ENCODE assay signal across 9 mouse cellular contexts in the genomic region with DNA sequence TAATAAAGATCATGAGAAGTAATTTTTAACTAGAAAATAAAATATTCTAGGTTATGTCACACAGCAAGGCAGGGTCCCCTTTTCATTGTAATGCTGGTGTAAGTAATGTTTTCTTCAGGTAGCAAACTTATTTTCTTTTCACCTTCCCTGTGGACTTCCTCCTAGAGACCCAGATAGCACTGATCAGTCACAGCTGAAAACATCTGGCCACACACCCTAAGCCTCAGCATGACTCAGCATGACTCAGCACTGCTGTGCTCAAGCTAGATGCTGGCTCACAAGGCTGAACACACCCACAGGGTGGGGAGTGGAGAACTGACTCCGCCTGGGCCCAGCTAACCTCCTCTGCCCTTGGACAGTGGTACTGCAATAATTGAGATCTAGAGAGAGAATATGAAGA. TPM values are rescaled to one million over a fixed set of nuclear protein-coding genes. Genes with fewer than 3 reads are reported as not detected.
DNase-seq lines count a peak whose midpoint lies in the region; ATAC-seq and TF ChIP-seq lines count a peak whose summit lies in the region.
"Had no signal": no experiment of that assay in that cellular context is flagged by ENCODE, and none has a peak within 500 bp of the region (broad histone marks: within the 10 kb centered on the region; RNA-seq: fewer than 3 reads in every experiment).

No protein-coding gene starts in this region.

- H3K27me3 ChIP-seq in forebrain, embryonic 11.5 days (ENCODE audit: control insufficient read depth, insufficient read depth, low read length) = no peaks in the 10 kb centered on the region
- no peaks in the 10 kb centered on the region for H3K27me3 ChIP-seq in forebrain, postnatal 0 days (ENCODE audit: insufficient read depth, low read length)
- no peaks in the 10 kb centered on the region for H3K27me3 ChIP-seq in heart, embryonic 16.5 days (ENCODE audit: control insufficient read depth, insufficient read depth, low read length)
- no peaks in the 10 kb centered on the region for H3K27me3 ChIP-seq in hindbrain, embryonic 14.5 days (ENCODE audit: control insufficient read depth, insufficient read depth, low read length)
- H3K27me3 ChIP-seq: limb, embryonic 13.5 days had no signal

- no peaks in the 10 kb centered on the region for H3K9me3 ChIP-seq in forebrain, embryonic 11.5 days (ENCODE audit: control insufficient read depth, low read length)
- H3K9me3 ChIP-seq in forebrain, postnatal 0 days (ENCODE audit: low read length) = no peaks in the 10 kb centered on the region
- H3K9me3 ChIP-seq in heart, embryonic 16.5 days (replicated peaks; ENCODE audit: control insufficient read depth, low read length) = no peaks in the 10 kb centered on the region
- H3K9me3 ChIP-seq in hindbrain, embryonic 14.5 days (ENCODE audit: control insufficient read depth, low read length) = no peaks in the 10 kb centered on the region
- H3K9me3 ChIP-seq: limb, embryonic 13.5 days had no signal

- no peak for TF ChIP-seq CTCF in forebrain, postnatal 0 days (IDR thresholded peaks at IDR 0.05; ENCODE audit: low read depth)

- H3K9ac ChIP-seq in forebrain, embryonic 11.5 days (ENCODE audit: low read length) = no peak overlapping the region
- no peak overlapping the region for H3K9ac ChIP-seq in forebrain, postnatal 0 days
- H3K9ac ChIP-seq in heart, embryonic 16.5 days (ENCODE audit: low read length) = no peak overlapping the region
- H3K9ac ChIP-seq in hindbrain, embryonic 14.5 days = no peak overlapping the region
- H3K9ac ChIP-seq: limb, embryonic 13.5 days had no signal

- H3K4me1 ChIP-seq in forebrain, embryonic 11.5 days (replicated peaks; ENCODE audit: control insufficient read depth, insufficient read depth, low read length) = no peaks in the 10 kb centered on the region
- H3K4me1 ChIP-seq in forebrain, postnatal 0 days (ENCODE audit: insufficient read depth) = no peaks in the 10 kb centered on the region
- no peaks in the 10 kb centered on the region for H3K4me1 ChIP-seq in heart, embryonic 16.5 days (ENCODE audit: control insufficient read depth, insufficient read depth, low read length)
- H3K4me1 ChIP-seq in hindbrain, embryonic 14.5 days (replicated peaks; ENCODE audit: control insufficient read depth, insufficient read depth, low read length) = no peaks in the 10 kb centered on the region
- H3K4me1 ChIP-seq: limb, embryonic 13.5 days had no signal

- H3K4me2 ChIP-seq in forebrain, embryonic 11.5 days (ENCODE audit: low read depth, low read length, severe bottlenecking) = no peak overlapping the region
- no peak overlapping the region for H3K4me2 ChIP-seq in forebrain, postnatal 0 days (ENCODE audit: low read depth)
- no peak overlapping the region for H3K4me2 ChIP-seq in heart, embryonic 16.5 days (ENCODE audit: low read depth, low read length)
- H3K4me2 ChIP-seq in hindbrain, embryonic 14.5 days (replicated peaks) = no peak overlapping the region
- H3K4me2 ChIP-seq: limb, embryonic 13.5 days had no signal

- ATAC-seq in forebrain, embryonic 11.5 days (replicated peaks; ENCODE audit: low FRiP score) = peak; percentile 56; the same call in 1 of the 2 replicates
- no peak for ATAC-seq in forebrain, postnatal 0 days
- peak; percentile 49; the same call in 1 of the 2 replicates for ATAC-seq in heart, embryonic 16.5 days (replicated peaks; ENCODE audit: extremely low read depth, insufficient read depth, low FRiP score)
- ATAC-seq in megakaryocyte-erythroid progenitor cell, adult 5-6 weeks (replicated peaks; ENCODE audit: low FRiP score, low TSS enrichment, poor library complexity, severe bottlenecking) = peak; percentile 88
- no peak for ATAC-seq in hindbrain, embryonic 14.5 days (ENCODE audit: low FRiP score)

- WGBS in forebrain, embryonic 11.5 days = 50% methylated on average over 1 of the region's 1 CpGs
- 59% methylated on average over 1 of the region's 1 CpGs for WGBS in forebrain, postnatal 0 days
- 48% methylated on average over 1 of the region's 1 CpGs for WGBS in heart, embryonic 16.5 days
- WGBS in hindbrain, embryonic 14.5 days = 55% methylated on average over 1 of the region's 1 CpGs

- H3K27ac ChIP-seq in forebrain, embryonic 11.5 days (ENCODE audit: low read depth, low read length) = no peak overlapping the region
- H3K27ac ChIP-seq in forebrain, postnatal 0 days (ENCODE audit: low read depth, low read length) = no peak overlapping the region
- H3K27ac ChIP-seq in heart, embryonic 16.5 days (ENCODE audit: low read length) = no peak overlapping the region
- H3K27ac ChIP-seq in hindbrain, embryonic 14.5 days = no peak overlapping the region
- H3K27ac ChIP-seq: limb, embryonic 13.5 days had no signal

- H3K36me3 ChIP-seq in forebrain, embryonic 11.5 days (ENCODE audit: control insufficient read depth, insufficient read depth, low read length) = no peaks in the 10 kb centered on the region
- H3K36me3 ChIP-seq in forebrain, postnatal 0 days (ENCODE audit: insufficient read depth) = no peaks in the 10 kb centered on the region
- H3K36me3 ChIP-seq in heart, embryonic 16.5 days (ENCODE audit: control insufficient read depth, insufficient read depth) = no peaks in the 10 kb centered on the region
- H3K36me3 ChIP-seq in hindbrain, embryonic 14.5 days (replicated peaks; ENCODE audit: control insufficient read depth, insufficient read depth) = no peaks in the 10 kb centered on the region
- H3K36me3 ChIP-seq: limb, embryonic 13.5 days had no signal

- no peak overlapping the region for H3K4me3 ChIP-seq in forebrain, embryonic 11.5 days (ENCODE audit: low read depth, low read length)
- no peak overlapping the region for H3K4me3 ChIP-seq in forebrain, postnatal 0 days (ENCODE audit: low read depth, low read length)
- no peak overlapping the region for H3K4me3 ChIP-seq in heart, embryonic 16.5 days (ENCODE audit: low read length)
- H3K4me3 ChIP-seq in hindbrain, embryonic 14.5 days (replicated peaks; ENCODE audit: low read length) = no peak overlapping the region
- H3K4me3 ChIP-seq: limb, embryonic 13.5 days had no signal

- DNase-seq in forebrain, embryonic 11.5 days (ENCODE audit: low spot score) = peak; percentile 60
- DNase-seq in forebrain, postnatal 0 days = no peak
- DNase-seq in 416B (ENCODE audit: low read depth) = peak; percentile 96
- peak; percentile 100 for DNase-seq in c-Kit-negative CD71-positive TER-119-positive erythroid progenitor cells, embryonic 14.5 days (ENCODE audit: low read depth, low spot score)
- DNase-seq in frontal cortex, postnatal 10 days (ENCODE audit: low spot score in 2 of 2) = no peak
- no peak for DNase-seq in hindbrain, embryonic 14.5 days (ENCODE audit: low spot score)

RNA-seq across cellular contexts. Expression of a gene that starts 7.8 kb away (rescaled TPM):
- 10,747 and 11,615 TPM in 2 replicates for polyA plus RNA-seq in forebrain, embryonic 11.5 days (2014; fragmentation: Nextera tagmentation; extraction: Ambion mirVana)
- total RNA-seq in forebrain, postnatal 0 days (2014; rRNA removed) = 1.0 TPM in 1 of 2 replicates, not detected in the other
- polyA plus RNA-seq in forebrain, postnatal 0 days (2015; fragmentation: Nextera tagmentation; extraction: Ambion mirVana) = 0.87 and 1.3 TPM in 2 replicates
- 147 and 172 TPM in 2 replicates for polyA plus RNA-seq in heart, embryonic 16.5 days (2015; fragmentation: Nextera tagmentation; extraction: Ambion mirVana)
- not detected in 2 replicates for total RNA-seq in megakaryocyte-erythroid progenitor cell, adult 5-6 weeks (2014; fragmentation: Nextera tagmentation)
- not detected in 2 replicates for total RNA-seq in megakaryocyte-erythroid progenitor cell, adult 5-6 weeks (2017)
- 178 and 712 TPM in 2 replicates for polyA plus RNA-seq in hindbrain, embryonic 14.5 days (2014; fragmentation: Nextera tagmentation; extraction: Ambion mirVana)

RNA-seq across cellular contexts. Expression of a gene that starts 17.9 kb away (rescaled TPM):
- polyA plus RNA-seq in forebrain, embryonic 11.5 days (2014; fragmentation: Nextera tagmentation; extraction: Ambion mirVana) = 2,356 and 2,804 TPM in 2 replicates
- not detected in 2 replicates for total RNA-seq in forebrain, postnatal 0 days (2014; rRNA removed)
- polyA plus RNA-seq in forebrain, postnatal 0 days (2015; fragmentation: Nextera tagmentation; extraction: Ambion mirVana) = not detected in 2 replicates
- polyA plus RNA-seq in heart, embryonic 16.5 days (2015; fragmentation: Nextera tagmentation; extraction: Ambion mirVana) = 2.3 and 2.8 TPM in 2 replicates
- total RNA-seq in megakaryocyte-erythroid progenitor cell, adult 5-6 weeks (2014; fragmentation: Nextera tagmentation) = not detected in 2 replicates
- not detected in 2 replicates for total RNA-seq in megakaryocyte-erythroid progenitor cell, adult 5-6 weeks (2017)
- polyA plus RNA-seq in hindbrain, embryonic 14.5 days (2014; fragmentation: Nextera tagmentation; extraction: Ambion mirVana) = 2.1 and 3.6 TPM in 2 replicates

RNA-seq across cellular contexts. Expression of a gene that starts 20.5 kb away (rescaled TPM):
- not detected in 2 replicates for polyA plus RNA-seq in forebrain, embryonic 11.5 days (2014; fragmentation: Nextera tagmentation; extraction: Ambion mirVana)
- not detected in 2 replicates for total RNA-seq in forebrain, postnatal 0 days (2014; rRNA removed)
- polyA plus RNA-seq in forebrain, postnatal 0 days (2015; fragmentation: Nextera tagmentation; extraction: Ambion mirVana) = not detected in 2 replicates
- not detected in 2 replicates for polyA plus RNA-seq in heart, embryonic 16.5 days (2015; fragmentation: Nextera tagmentation; extraction: Ambion mirVana)
- total RNA-seq in megakaryocyte-erythroid progenitor cell, adult 5-6 weeks (2014; fragmentation: Nextera tagmentation) = not detected in 2 replicates
- total RNA-seq in megakaryocyte-erythroid progenitor cell, adult 5-6 weeks (2017) = not detected in 2 replicates
- not detected in 2 replicates for polyA plus RNA-seq in hindbrain, embryonic 14.5 days (2014; fragmentation: Nextera tagmentation; extraction: Ambion mirVana)
- polyA plus RNA-seq: limb, embryonic 13.5 days had no signal

RNA-seq across cellular contexts. Expression of a gene that starts 25.2 kb away (rescaled TPM):
- polyA plus RNA-seq in forebrain, embryonic 11.5 days (2014; fragmentation: Nextera tagmentation; extraction: Ambion mirVana) = not detected in 2 replicates
- total RNA-seq in forebrain, postnatal 0 days (2014; rRNA removed) = not detected in 2 replicates
- not detected in 2 replicates for polyA plus RNA-seq in forebrain, postnatal 0 days (2015; fragmentation: Nextera tagmentation; extraction: Ambion mirVana)
- not detected in 2 replicates for polyA plus RNA-seq in heart, embryonic 16.5 days (2015; fragmentation: Nextera tagmentation; extraction: Ambion mirVana)
- total RNA-seq in megakaryocyte-erythroid progenitor cell, adult 5-6 weeks (2014; fragmentation: Nextera tagmentation) = not detected in 2 replicates
- total RNA-seq in megakaryocyte-erythroid progenitor cell, adult 5-6 weeks (2017) = not detected in 2 replicates
- not detected in 2 replicates for polyA plus RNA-seq in hindbrain, embryonic 14.5 days (2014; fragmentation: Nextera tagmentation; extraction: Ambion mirVana)
- polyA plus RNA-seq: limb, embryonic 13.5 days had no signal

RNA-seq across cellular contexts. Expression of a gene that starts 33.0 kb away (rescaled TPM):
- 254 and 256 TPM in 2 replicates for polyA plus RNA-seq in forebrain, embryonic 11.5 days (2014; fragmentation: Nextera tagmentation; extraction: Ambion mirVana)
- 815 and 1,167 TPM in 2 replicates for total RNA-seq in forebrain, postnatal 0 days (2014; rRNA removed)
- polyA plus RNA-seq in forebrain, postnatal 0 days (2015; fragmentation: Nextera tagmentation; extraction: Ambion mirVana) = 757 and 1,200 TPM in 2 replicates
- 24,611 and 28,119 TPM in 2 replicates for polyA plus RNA-seq in heart, embryonic 16.5 days (2015; fragmentation: Nextera tagmentation; extraction: Ambion mirVana)
- 149 and 199 TPM in 2 replicates for total RNA-seq in megakaryocyte-erythroid progenitor cell, adult 5-6 weeks (2014; fragmentation: Nextera tagmentation)
- 20.1 and 148 TPM in 2 replicates for total RNA-seq in megakaryocyte-erythroid progenitor cell, adult 5-6 weeks (2017)
- polyA plus RNA-seq in hindbrain, embryonic 14.5 days (2014; fragmentation: Nextera tagmentation; extraction: Ambion mirVana) = 4,248 and 5,201 TPM in 2 replicates

Comparison
In these comparisons a context has a peak if more than half of its experiments do, and no peak if none do; other contexts are left out.
1. ATAC-seq: peak in forebrain, embryonic 11.5 days (single experiment), heart, embryonic 16.5 days (single experiment) and megakaryocyte-erythroid progenitor cell, adult 5-6 weeks (single experiment); none in forebrain, postnatal 0 days (single experiment) and hindbrain, embryonic 14.5 days (single experiment).
2. DNase-seq: peak in forebrain, embryonic 11.5 days (single experiment), 416B (single experiment) and c-Kit-negative CD71-positive TER-119-positive erythroid progenitor cells, embryonic 14.5 days (single experiment); none in forebrain, postnatal 0 days (single experiment), frontal cortex, postnatal 10 days (0 of 2) and hindbrain, embryonic 14.5 days (single experiment).
3. RNA of a gene that starts 7.8 kb away (polyA plus RNA-seq): 10,747 to 11,615 TPM in forebrain, embryonic 11.5 days, 178 to 712 TPM in hindbrain, embryonic 14.5 days and 147 to 172 TPM in heart, embryonic 16.5 days; 0.87 to 1.3 TPM in forebrain, postnatal 0 days; every median in the first group is over 10 times any median in the second.
4. RNA of a gene that starts 17.9 kb away (polyA plus RNA-seq): 2,356 to 2,804 TPM in forebrain, embryonic 11.5 days; 2.1 to 3.6 TPM in hindbrain, embryonic 14.5 days, 2.3 to 2.8 TPM in heart, embryonic 16.5 days and not detected in forebrain, postnatal 0 days; every median in the first group is over 100 times any median in the second.